Comparison of ENCODE assay signal across 8 mouse cellular contexts in genomic region chr6:134067536-134067935, GRCm38 (mm10).
"Had no signal": no experiment of that assay in that cellular context is flagged by ENCODE, and none has a peak within 500 bp of the region (broad histone marks: within the 10 kb centered on the region; RNA-seq: fewer than 3 reads in every experiment).

No protein-coding gene starts in this region.

- H3K9ac ChIP-seq: limb, embryonic 13.5 days; liver, embryonic 14.5 days; midbrain, embryonic 13.5 days had no signal

- H3K27me3 ChIP-seq: limb, embryonic 13.5 days; midbrain, embryonic 13.5 days had no signal

- H3K4me3 ChIP-seq: limb, embryonic 13.5 days; midbrain, embryonic 13.5 days had no signal

- H3K9me3 ChIP-seq: limb, embryonic 13.5 days; midbrain, embryonic 13.5 days had no signal

- ATAC-seq: midbrain, embryonic 13.5 days had no signal

- H3K4me2 ChIP-seq: limb, embryonic 13.5 days; midbrain, embryonic 13.5 days had no signal

- H3K27ac ChIP-seq: limb, embryonic 13.5 days; liver, embryonic 14.5 days; midbrain, embryonic 13.5 days had no signal

- DNase-seq: kidney, postnatal 14 days; left cerebral cortex, postnatal 4 days; lung, adult 18-20 months; right cerebral cortex, postnatal 14 days; thymus, postnatal 4 days had no signal
